Mouse (Mus musculus): ENCODE results near the gene 6030452D12Rik.

Gene 6030452D12Rik

GRCm38 (mm10) chr8:106500018-106500685 lies at the start of gene 6030452D12Rik:
Gene 6030452D12Rik, plus strand, starts transcription at chr8:106500522.
- in situ Hi-C loops (cut with MboI, MseI), result no loop called here

GRCm38 (mm10) chr8:106451301-106452085 lies 48.8 kb upstream of the 6030452D12Rik start:
- in situ Hi-C loops (cut with MboI, MseI), result loop anchor here (10.0 kb wide), 1 partner anchor 73 kb away; no protein-coding TSS in a partner anchor

GRCm38 (mm10) chr8:106452701-106453481 lies 47.4 kb upstream of the 6030452D12Rik start:
- in situ Hi-C loops (cut with MboI, MseI), result loop anchor here (10.0 kb wide), 1 partner anchor 72 kb away; no protein-coding TSS in a partner anchor

GRCm38 (mm10) chr8:106454036-106454435 lies 46.3 kb upstream of the 6030452D12Rik start:
- in situ Hi-C loops (cut with MboI, MseI), result loop anchor here (10.0 kb wide), 1 partner anchor 71 kb away; no protein-coding TSS in a partner anchor

- in situ Hi-C loops (cut with MboI, MseI), result no loop called here
These were observed 38.2 kb upstream of the 6030452D12Rik start for GRCm38 (mm10) chr8:106462131-106462530.

- in situ Hi-C loops (cut with MboI, MseI), result no loop called here
These were observed 36.5 kb upstream of the 6030452D12Rik start for GRCm38 (mm10) chr8:106463795-106464194.

GRCm38 (mm10) chr8:106469485-106469884 lies 30.8 kb upstream of the 6030452D12Rik start:
- in situ Hi-C loops (cut with MboI, MseI), result no loop called here

- in situ Hi-C loops (cut with MboI, MseI), result no loop called here
These were observed 26.3 kb upstream of the 6030452D12Rik start for GRCm38 (mm10) chr8:106474001-106474400.

- in situ Hi-C loops (cut with MboI, MseI), result no loop called here
These were observed 3.9 kb downstream of the 6030452D12Rik start for GRCm38 (mm10) chr8:106504241-106504640.

GRCm38 (mm10) chr8:106505328-106505965 lies 5.1 kb downstream of the 6030452D12Rik start:
- in situ Hi-C loops (cut with MboI, MseI), result no loop called here

- in situ Hi-C loops (cut with MboI, MseI), result no loop called here
These were observed 5.8 kb downstream of the 6030452D12Rik start for GRCm38 (mm10) chr8:106506106-106506505.

- in situ Hi-C loops (cut with MboI, MseI), result no loop called here
These were observed 7.5 kb downstream of the 6030452D12Rik start for GRCm38 (mm10) chr8:106507761-106508331.

GRCm38 (mm10) chr8:106508456-106508855 lies 8.1 kb downstream of the 6030452D12Rik start:
- in situ Hi-C loops (cut with MboI, MseI), result no loop called here

GRCm38 (mm10) chr8:106509079-106509780 lies 8.9 kb downstream of the 6030452D12Rik start:
- in situ Hi-C loops (cut with MboI, MseI), result no loop called here

- in situ Hi-C loops (cut with MboI, MseI), result no loop called here
These were observed 10.1 kb downstream of the 6030452D12Rik start, which contains the start of gene Cdh3 for GRCm38 (mm10) chr8:106510365-106510975. Gene Cdh3, plus strand, starts transcription at chr8:106510891.

GRCm38 (mm10) chr8:106511065-106511501 lies 10.8 kb downstream of the 6030452D12Rik start:
- in situ Hi-C loops (cut with MboI, MseI), result no loop called here

GRCm38 (mm10) chr8:106511531-106512041 lies 11.3 kb downstream of the 6030452D12Rik start:
- in situ Hi-C loops (cut with MboI, MseI), result no loop called here

GRCm38 (mm10) chr8:106512475-106513150 lies 12.3 kb downstream of the 6030452D12Rik start:
- in situ Hi-C loops (cut with MboI, MseI), result no loop called here

- in situ Hi-C loops (cut with MboI, MseI), result no loop called here
These were observed 15.7 kb downstream of the 6030452D12Rik start for GRCm38 (mm10) chr8:106515946-106516479.

All from regulatory T cell (primary cell).